Mouse (Mus musculus) heart, embryonic 11.5 days (tissue): ENCODE data around the gene Chst11. TPM values are rescaled to one million over a fixed set of nuclear protein-coding genes. Genes with fewer than 3 reads are reported as not detected.

Source experiments
- ATAC-seq: fragments of 200-750 bp; cut with Nextera tagmentation; replicated peaks from 2 replicates; pipeline ENCODE4 v1.8.0; 2017; ENCODE audit warnings: moderate library complexity; ENCODE audit not compliant: insufficient number of reproducible peaks, low FRiP score, low TSS enrichment
- H3K27ac ChIP-seq: fragments of 300-500 bp; sonication (generic); 2 replicates; pipeline ENCODE4 v1.5.1; 2014; ENCODE audit warnings: mild to moderate bottlenecking, low read depth, low read length
- H3K27me3 ChIP-seq: fragments of 300-500 bp; sonication (generic); 2 replicates; pipeline ENCODE4 v1.6.1; 2014; ENCODE audit warnings: mild to moderate bottlenecking, low read length, mixed read lengths; ENCODE audit not compliant: control insufficient read depth, insufficient read depth
- H3K36me3 ChIP-seq: fragments of 300-500 bp; sonication (generic); 2 replicates; pipeline ENCODE4 v1.6.1; 2014; ENCODE audit warnings: mild to moderate bottlenecking, low read length, moderate library complexity, mixed read lengths; ENCODE audit not compliant: control insufficient read depth, insufficient read depth
- H3K4me1 ChIP-seq: fragments of 300-500 bp; sonication (generic); 2 replicates; pipeline ENCODE4 v1.6.1; 2014; ENCODE audit warnings: low read length; ENCODE audit not compliant: control insufficient read depth, insufficient read depth
- H3K4me2 ChIP-seq: fragments of 300-500 bp; sonication (generic); 2 replicates; pipeline ENCODE4 v1.6.1; 2014; ENCODE audit warnings: mild to moderate bottlenecking, moderate library complexity
- H3K4me3 ChIP-seq: fragments of 300-500 bp; sonication (generic); 2 replicates; pipeline ENCODE4 v1.5.1; 2014; ENCODE audit warnings: low read depth, low read length
- H3K9ac ChIP-seq: fragments of 300-500 bp; sonication (generic); 2 replicates; pipeline ENCODE4 v1.6.1; 2014; ENCODE audit warnings: mild to moderate bottlenecking, low read depth, low read length, moderate library complexity
- H3K9me3 ChIP-seq: fragments of 300-500 bp; sonication (generic); replicated peaks from 2 replicates; pipeline ENCODE4 v1.6.1; 2016; ENCODE audit warnings: low read length; ENCODE audit not compliant: control insufficient read depth
- WGBS: fragments of 180-500 bp; shearing (Covaris S2); extraction: QIAGEN DNeasy Blood & Tissue Kit; methylation state at CpG from one replicate; pipeline ENCODE4 v1.1.7; 2014; ENCODE audit not compliant: insufficient replicate concordance; 5-methylcytosine and 5-hydroxymethylcytosine counted together
- polyA plus RNA-seq: library from polyadenylated mRNA; unstranded; fragments of >200 nt; fragmentation: Nextera tagmentation; extraction: Ambion mirVana; gene quantifications from 2 replicates; pipeline ENCODE4 v1.2.1, GENCODE M21; 2014

Gene Chst11
- polyA plus RNA-seq, 1 experiment from 2014 or later, result 3.1 TPM

DNA sequence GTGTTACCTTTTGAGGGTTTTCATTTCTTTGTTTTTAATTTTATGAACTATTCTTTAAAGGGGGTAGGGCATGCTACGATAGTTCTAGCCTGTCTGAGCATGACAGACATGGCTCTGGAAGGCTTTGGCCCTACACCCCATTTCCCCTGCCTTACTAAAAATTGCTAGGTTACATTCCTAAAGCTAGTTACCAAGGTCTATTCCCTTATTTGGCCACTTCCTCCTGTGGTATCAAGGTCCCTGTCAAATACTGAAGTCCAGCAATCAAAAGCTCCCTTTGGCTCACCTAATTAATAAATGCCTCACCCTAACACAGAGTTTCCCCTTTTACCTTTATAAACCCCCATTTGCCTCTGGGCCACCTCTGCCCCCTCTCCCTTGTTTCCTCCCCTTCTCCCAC lies 167.4 kb downstream of the Chst11 start:
- H3K27ac ChIP-seq, result no peak overlapping the region
- H3K4me3 ChIP-seq, result no peak overlapping the region
- peaks cover 24% of the 10 kb centered on the region for H3K4me1 ChIP-seq
- no peaks in the 10 kb centered on the region for H3K9me3 ChIP-seq
- no peak for ATAC-seq
- H3K36me3 ChIP-seq, result no peaks in the 10 kb centered on the region
- 68% methylated on average over 1 of the region's 1 CpGs for WGBS
- H3K4me2 ChIP-seq, result no peak overlapping the region
- no peak overlapping the region for H3K9ac ChIP-seq
- no peaks in the 10 kb centered on the region for H3K27me3 ChIP-seq

DNA sequence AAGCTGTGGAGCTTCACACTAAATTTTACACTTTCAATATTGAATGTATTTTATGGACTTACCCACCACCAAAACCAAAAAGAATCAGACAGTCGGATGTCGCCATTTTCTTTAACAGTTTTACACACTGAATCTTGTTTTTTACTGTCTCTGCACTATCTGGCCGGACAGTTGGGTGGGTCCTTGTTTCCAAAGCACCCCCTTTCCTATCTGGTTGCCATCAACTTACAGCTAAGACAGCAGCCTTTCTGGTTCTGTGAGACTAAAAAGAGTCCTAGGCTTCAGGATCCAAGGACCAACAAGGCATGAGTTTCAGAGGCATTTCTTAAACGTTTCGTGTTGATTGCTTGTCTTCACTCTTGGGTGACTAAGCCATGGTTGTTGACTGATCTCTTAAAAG lies 168.1 kb downstream of the Chst11 start:
- no peak for ATAC-seq
- H3K36me3 ChIP-seq, result no peaks in the 10 kb centered on the region
- H3K9ac ChIP-seq, result no peak overlapping the region
- no peaks in the 10 kb centered on the region for H3K9me3 ChIP-seq
- peaks cover 26% of the 10 kb centered on the region for H3K4me1 ChIP-seq
- no peak overlapping the region for H3K27ac ChIP-seq
- H3K4me2 ChIP-seq, result no peak overlapping the region
- H3K4me3 ChIP-seq, result no peak overlapping the region
- WGBS, result 66% methylated on average over 5 of the region's 5 CpGs
- H3K27me3 ChIP-seq, result no peaks in the 10 kb centered on the region

DNA sequence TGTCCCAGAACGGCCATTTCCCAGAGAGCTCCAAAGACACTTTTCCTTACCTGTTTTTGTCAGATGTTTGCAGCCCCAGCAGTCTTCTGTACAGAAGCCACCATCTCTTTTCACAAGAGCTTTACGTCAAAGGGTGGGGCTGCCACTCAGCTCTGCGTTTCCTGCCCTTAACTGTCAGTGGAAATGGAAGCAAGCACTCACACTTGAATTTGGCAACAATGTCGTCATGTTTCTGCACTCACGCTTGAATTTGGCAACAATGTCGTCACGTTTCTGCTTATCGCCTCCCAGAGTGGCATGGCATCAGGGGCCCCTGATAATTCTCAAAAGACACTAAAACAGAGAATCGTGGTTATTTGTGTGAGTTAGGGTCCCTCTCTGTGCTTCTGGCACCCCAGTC lies 168.6 kb downstream of the Chst11 start:
- Histone ChIP-seq H3K4me1 (peaks cover 26% of the 10 kb centered on the region), H3K27ac (no peak overlapping the region), H3K4me3 (no peak overlapping the region), H3K9me3 (no peaks in the 10 kb centered on the region), H3K27me3 (no peaks in the 10 kb centered on the region), H3K4me2 (no peak overlapping the region), H3K9ac (no peak overlapping the region), H3K36me3 (no peaks in the 10 kb centered on the region)
- WGBS, result 43% methylated on average over 9 of the region's 9 CpGs
- ATAC-seq, result no peak

DNA sequence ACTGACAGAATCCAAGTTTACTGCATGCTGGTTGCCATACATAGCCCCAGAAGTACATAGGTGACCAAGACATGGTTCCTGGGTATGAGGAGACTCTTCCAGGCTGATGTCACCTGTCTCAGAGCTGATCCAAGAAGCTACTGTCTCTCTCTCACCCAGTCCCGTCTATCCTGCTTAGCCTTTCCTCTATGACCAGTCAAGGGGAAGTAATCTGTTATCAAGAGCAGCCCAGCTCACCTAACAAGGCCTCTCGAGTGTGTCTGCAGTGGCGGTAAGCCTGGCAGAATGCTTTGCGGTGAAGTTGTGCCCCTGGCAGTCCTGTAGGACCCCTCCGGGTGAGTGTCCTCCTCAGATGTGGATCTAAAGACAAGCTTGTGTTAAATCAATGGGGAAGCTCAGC lies 172.0 kb downstream of the Chst11 start:
- Histone ChIP-seq H3K9ac (no peak overlapping the region), H3K27ac (no peak overlapping the region), H3K36me3 (no peaks in the 10 kb centered on the region), H3K9me3 (no peaks in the 10 kb centered on the region), H3K27me3 (no peaks in the 10 kb centered on the region), H3K4me3 (no peak overlapping the region), H3K4me2 (no peak overlapping the region), H3K4me1 (peaks cover 29% of the 10 kb centered on the region)
- ATAC-seq, result no peak
- WGBS, result 47% methylated on average over 5 of the region's 5 CpGs

- 69% methylated on average over 8 of the region's 8 CpGs for WGBS
- Histone ChIP-seq H3K9ac (no peak overlapping the region), H3K27me3 (no peaks in the 10 kb centered on the region), H3K4me1 (peaks cover 26% of the 10 kb centered on the region), H3K4me3 (no peak overlapping the region), H3K9me3 (no peaks in the 10 kb centered on the region), H3K27ac (no peak overlapping the region), H3K4me2 (no peak overlapping the region), H3K36me3 (no peaks in the 10 kb centered on the region)
- no peak for ATAC-seq
These were observed 173.0 kb downstream of the Chst11 start for GRCm38 (mm10) chr10:83158322-83158721.

DNA sequence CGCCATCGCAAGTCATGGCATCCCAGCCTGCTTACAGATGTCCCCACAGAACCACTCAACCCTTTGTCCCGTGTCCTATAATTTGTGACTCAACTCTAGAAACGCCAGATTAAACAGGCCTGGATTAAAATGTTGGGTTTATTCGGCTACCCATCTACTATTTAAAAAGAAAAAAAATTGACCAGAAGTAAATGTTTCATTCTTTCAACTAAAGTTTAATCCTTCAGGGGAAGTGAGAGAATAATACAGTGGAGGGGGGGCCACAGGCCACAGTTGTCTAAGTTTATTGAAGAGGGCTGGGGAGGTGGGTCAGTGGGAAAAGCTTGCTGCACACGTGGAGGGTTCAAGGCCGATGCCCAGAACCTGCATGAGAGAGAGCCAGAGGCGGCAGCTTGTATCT lies 173.9 kb downstream of the Chst11 start:
- Histone ChIP-seq H3K27me3 (no peaks in the 10 kb centered on the region), H3K36me3 (no peaks in the 10 kb centered on the region), H3K4me1 (peaks cover 19% of the 10 kb centered on the region), H3K9ac (no peak overlapping the region; the same call in 1 of the 2 replicates), H3K27ac (no peak overlapping the region), H3K4me3 (no peak overlapping the region), H3K4me2 (no peak overlapping the region), H3K9me3 (no peaks in the 10 kb centered on the region)
- no peak for ATAC-seq
- WGBS, result 84% methylated on average over 8 of the region's 8 CpGs

- no peaks in the 10 kb centered on the region for H3K9me3 ChIP-seq
- no peaks in the 10 kb centered on the region for H3K27me3 ChIP-seq
- H3K4me3 ChIP-seq, result no peak overlapping the region
- no peaks in the 10 kb centered on the region for H3K36me3 ChIP-seq
- ATAC-seq, result no peak
- no peak overlapping the region for H3K27ac ChIP-seq
- 62% methylated on average over 10 of the region's 10 CpGs for WGBS
- H3K9ac ChIP-seq, result no peak overlapping the region
- H3K4me1 ChIP-seq, result peaks cover 19% of the 10 kb centered on the region
- H3K4me2 ChIP-seq, result no peak overlapping the region
These were observed 176.5 kb downstream of the Chst11 start for GRCm38 (mm10) chr10:83161656-83162365.

GRCm38 (mm10) chr10:83163946-83164345 lies 178.6 kb downstream of the Chst11 start:
- no peaks in the 10 kb centered on the region for H3K9me3 ChIP-seq
- no peak overlapping the region for H3K4me2 ChIP-seq
- WGBS, result 35% methylated on average over 6 of the region's 6 CpGs
- no peaks in the 10 kb centered on the region for H3K27me3 ChIP-seq
- H3K4me1 ChIP-seq, result peaks cover 14% of the 10 kb centered on the region
- no peak overlapping the region for H3K27ac ChIP-seq
- no peak overlapping the region for H3K4me3 ChIP-seq
- ATAC-seq, result no peak
- H3K9ac ChIP-seq, result no peak overlapping the region
- no peaks in the 10 kb centered on the region for H3K36me3 ChIP-seq

- Histone ChIP-seq H3K9me3 (no peaks in the 10 kb centered on the region), H3K27me3 (no peaks in the 10 kb centered on the region), H3K4me1 (peaks cover 15% of the 10 kb centered on the region), H3K9ac (no peak overlapping the region), H3K36me3 (no peaks in the 10 kb centered on the region), H3K27ac (no peak overlapping the region), H3K4me3 (no peak overlapping the region), H3K4me2 (no peak overlapping the region)
- no peak for ATAC-seq
- 80% methylated on average over 9 of the region's 9 CpGs for WGBS
These were observed 179.7 kb downstream of the Chst11 start for GRCm38 (mm10) chr10:83164901-83165435.
